Mouse (Mus musculus): ENCODE results near the gene Pheta1. TPM values are rescaled to one million over a fixed set of nuclear protein-coding genes. Genes with fewer than 3 reads are reported as not detected.
"Not testable (repeated sequence)": the region's sequence is repeated elsewhere in the genome, so short reads cannot be mapped to it uniquely, and the experiment has no call there.

Pheta1 gene
- polyA plus RNA-seq, 1 experiment from 2014 or later, result 55.7 TPM

DNA sequence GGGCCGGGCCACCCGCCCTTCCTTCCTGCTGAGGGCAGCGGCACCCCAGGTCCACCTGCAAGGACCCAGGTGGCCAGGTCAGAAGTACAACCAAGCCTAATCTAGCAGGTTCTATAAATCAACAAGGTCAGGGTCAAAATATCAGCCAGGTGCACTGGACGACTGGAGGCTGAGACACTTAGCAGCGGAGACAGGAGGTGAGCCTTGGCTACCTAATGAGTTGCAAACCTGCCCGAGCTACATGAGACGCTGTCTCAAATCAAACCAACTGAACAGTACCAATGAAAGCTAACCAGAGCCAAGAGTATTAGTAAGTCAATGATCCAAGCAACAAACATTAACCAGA lies 9.7 kb upstream of the Pheta1 start:
- Histone ChIP-seq H3K36me3 (ENCODE audit: control insufficient read depth, insufficient read depth) (no peaks in the 10 kb centered on the region), H3K4me1 (replicated peaks; ENCODE audit: control insufficient read depth, insufficient read depth, low read length) (peaks cover 41% of the 10 kb centered on the region), H3K4me3 (replicated peaks; ENCODE audit: low read length) (peak overlapping the region; percentile 41), H3K4me2 (ENCODE audit: low read length) (peak overlapping the region; percentile 97), H3K27ac (ENCODE audit: low read length) (no peak overlapping the region), H3K9me3 (ENCODE audit: control insufficient read depth, low read length) (peaks cover 2% of the 10 kb centered on the region; the same call in 1 of the 2 replicates), H3K9ac (replicated peaks; ENCODE audit: low read depth, low read length) (no peak overlapping the region), H3K27me3 (replicated peaks; ENCODE audit: control insufficient read depth, insufficient read depth, low read length) (peaks cover 31% of the 10 kb centered on the region)
- ATAC-seq, result no peak
- WGBS, result 34% methylated on average over 6 of the region's 7 CpGs

GRCm38 (mm10) chr5:121841516-121841915 lies 7.3 kb upstream of the Pheta1 start:
- Histone ChIP-seq H3K4me1 (replicated peaks; ENCODE audit: control insufficient read depth, insufficient read depth, low read length) (peaks cover 29% of the 10 kb centered on the region), H3K9ac (replicated peaks; ENCODE audit: low read depth, low read length) (no peak overlapping the region), H3K9me3 (ENCODE audit: control insufficient read depth, low read length) (peaks cover 2% of the 10 kb centered on the region; the same call in 1 of the 2 replicates), H3K27me3 (replicated peaks; ENCODE audit: control insufficient read depth, insufficient read depth, low read length) (peaks cover 34% of the 10 kb centered on the region), H3K36me3 (ENCODE audit: control insufficient read depth, insufficient read depth) (no peaks in the 10 kb centered on the region), H3K4me2 (ENCODE audit: low read length) (no peak overlapping the region), H3K4me3 (replicated peaks; ENCODE audit: low read length) (no peak overlapping the region), H3K27ac (ENCODE audit: low read length) (no peak overlapping the region)
- ATAC-seq, result no peak
- 95% methylated on average over 9 of the region's 9 CpGs for WGBS

- Histone ChIP-seq H3K4me2 (ENCODE audit: low read length) (no peak overlapping the region), H3K27me3 (replicated peaks; ENCODE audit: control insufficient read depth, insufficient read depth, low read length) (peaks cover 31% of the 10 kb centered on the region), H3K36me3 (ENCODE audit: control insufficient read depth, insufficient read depth) (no peaks in the 10 kb centered on the region), H3K27ac (ENCODE audit: low read length) (no peak overlapping the region), H3K4me1 (replicated peaks; ENCODE audit: control insufficient read depth, insufficient read depth, low read length) (peaks cover 26% of the 10 kb centered on the region), H3K9me3 (ENCODE audit: control insufficient read depth, low read length) (peaks cover 2% of the 10 kb centered on the region; the same call in 1 of the 2 replicates), H3K9ac (replicated peaks; ENCODE audit: low read depth, low read length) (no peak overlapping the region), H3K4me3 (replicated peaks; ENCODE audit: low read length) (no peak overlapping the region)
- WGBS, result 46% methylated on average over 10 of the region's 10 CpGs
- ATAC-seq, result no peak
These were observed 6.8 kb upstream of the Pheta1 start for GRCm38 (mm10) chr5:121841973-121842372.

GRCm38 (mm10) chr5:121842665-121843118 lies 6.1 kb upstream of the Pheta1 start:
- under 1% methylated on average over 33 of the region's 33 CpGs for WGBS
- Histone ChIP-seq H3K4me1 (replicated peaks; ENCODE audit: control insufficient read depth, insufficient read depth, low read length) (peaks cover 19% of the 10 kb centered on the region), H3K36me3 (ENCODE audit: control insufficient read depth, insufficient read depth) (no peaks in the 10 kb centered on the region), H3K4me2 (ENCODE audit: low read length) (peak overlapping the region; percentile 71), H3K4me3 (replicated peaks; ENCODE audit: low read length) (peak overlapping the region; percentile 48), H3K9me3 (ENCODE audit: control insufficient read depth, low read length) (peaks cover 2% of the 10 kb centered on the region; the same call in 1 of the 2 replicates), H3K9ac (replicated peaks; ENCODE audit: low read depth, low read length) (peak overlapping the region; percentile 56), H3K27me3 (replicated peaks; ENCODE audit: control insufficient read depth, insufficient read depth, low read length) (peaks cover 25% of the 10 kb centered on the region), H3K27ac (ENCODE audit: low read length) (no peak overlapping the region)
- ATAC-seq, result peak; percentile 67

DNA sequence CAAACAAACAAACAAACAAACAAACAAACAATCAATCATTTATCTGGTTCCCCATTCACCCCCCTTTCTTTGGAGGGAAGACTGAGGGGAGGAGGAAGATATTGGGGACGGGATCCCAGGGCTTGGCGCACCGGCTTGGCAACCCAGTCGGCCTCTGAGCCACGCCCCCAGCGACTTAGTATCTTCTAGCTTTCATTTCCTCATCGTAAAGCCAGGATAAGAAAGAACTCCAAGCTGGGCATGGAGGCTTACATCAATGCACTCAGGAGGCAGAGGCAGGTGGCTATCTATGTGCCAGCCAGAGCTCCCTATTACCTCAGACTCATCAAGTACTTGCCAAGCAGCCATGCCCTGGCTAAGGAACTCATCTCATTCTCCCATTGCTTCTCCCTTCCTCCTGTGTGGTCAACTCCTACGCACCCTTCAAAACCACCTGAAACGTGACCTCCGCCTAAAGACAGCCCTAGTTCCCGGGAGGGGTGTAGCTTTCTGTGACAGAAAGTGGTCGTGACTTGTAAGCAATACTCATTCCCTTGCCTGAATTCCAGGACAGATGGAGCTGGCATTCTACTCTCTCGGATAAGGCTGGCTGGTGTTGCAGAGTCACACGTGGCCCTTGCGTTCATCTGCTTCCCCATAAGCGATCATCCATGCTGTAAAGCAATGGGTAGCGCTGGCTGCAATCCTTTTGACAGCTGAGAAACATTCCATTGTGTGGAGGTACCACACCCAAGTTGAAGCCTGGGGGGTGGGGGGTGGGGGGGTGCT lies 5.5 kb upstream of the Pheta1 start:
- H3K4me2 ChIP-seq (ENCODE audit: low read length), result peak overlapping the region; percentile 71
- no peak overlapping the region for H3K9ac ChIP-seq (replicated peaks; ENCODE audit: low read depth, low read length)
- H3K27ac ChIP-seq (ENCODE audit: low read length), result no peak overlapping the region
- H3K4me3 ChIP-seq (replicated peaks; ENCODE audit: low read length), result peak overlapping the region; percentile 48; the same call in 1 of the 2 replicates
- ATAC-seq, result 0 out of 2 replicates have a peak, but pooled peaks have one; percentile 5
- H3K27me3 ChIP-seq (replicated peaks; ENCODE audit: control insufficient read depth, insufficient read depth, low read length), result peaks cover 20% of the 10 kb centered on the region
- peaks cover 19% of the 10 kb centered on the region for H3K4me1 ChIP-seq (replicated peaks; ENCODE audit: control insufficient read depth, insufficient read depth, low read length)
- H3K9me3 ChIP-seq (ENCODE audit: control insufficient read depth, low read length), result peaks cover 2% of the 10 kb centered on the region; the same call in 1 of the 2 replicates
- H3K36me3 ChIP-seq (ENCODE audit: control insufficient read depth, insufficient read depth), result no peaks in the 10 kb centered on the region
- WGBS, result 12% methylated on average over 17 of the region's 17 CpGs

- no peak overlapping the region for H3K4me3 ChIP-seq (replicated peaks; ENCODE audit: low read length)
- H3K36me3 ChIP-seq (ENCODE audit: control insufficient read depth, insufficient read depth), result no peaks in the 10 kb centered on the region
- peaks cover 2% of the 10 kb centered on the region; the same call in 1 of the 2 replicates for H3K9me3 ChIP-seq (ENCODE audit: control insufficient read depth, low read length)
- H3K27me3 ChIP-seq (replicated peaks; ENCODE audit: control insufficient read depth, insufficient read depth, low read length), result peaks cover 10% of the 10 kb centered on the region; the same call in 1 of the 2 replicates
- no peak overlapping the region for H3K4me2 ChIP-seq (ENCODE audit: low read length)
- no peak overlapping the region for H3K27ac ChIP-seq (ENCODE audit: low read length)
- no peak for ATAC-seq
- peaks cover 22% of the 10 kb centered on the region for H3K4me1 ChIP-seq (replicated peaks; ENCODE audit: control insufficient read depth, insufficient read depth, low read length)
- no peak overlapping the region for H3K9ac ChIP-seq (replicated peaks; ENCODE audit: low read depth, low read length)
- WGBS, result 44% methylated on average over 4 of the region's 4 CpGs
These were observed 3.4 kb upstream of the Pheta1 start for GRCm38 (mm10) chr5:121845361-121845760.

- Histone ChIP-seq H3K9me3 (ENCODE audit: control insufficient read depth, low read length) (no peaks in the 10 kb centered on the region), H3K4me1 (replicated peaks; ENCODE audit: control insufficient read depth, insufficient read depth, low read length) (peaks cover 32% of the 10 kb centered on the region), H3K27ac (ENCODE audit: low read length) (no peak overlapping the region), H3K9ac (replicated peaks; ENCODE audit: low read depth, low read length) (no peak overlapping the region), H3K4me3 (replicated peaks; ENCODE audit: low read length) (no peak overlapping the region), H3K27me3 (replicated peaks; ENCODE audit: control insufficient read depth, insufficient read depth, low read length) (peaks cover 10% of the 10 kb centered on the region; the same call in 1 of the 2 replicates), H3K4me2 (ENCODE audit: low read length) (no peak overlapping the region), H3K36me3 (ENCODE audit: control insufficient read depth, insufficient read depth) (no peaks in the 10 kb centered on the region)
- ATAC-seq, result no peak
- WGBS, result 86% methylated on average over 11 of the region's 11 CpGs
These were observed 2.5 kb upstream of the Pheta1 start for GRCm38 (mm10) chr5:121846322-121846721.

DNA sequence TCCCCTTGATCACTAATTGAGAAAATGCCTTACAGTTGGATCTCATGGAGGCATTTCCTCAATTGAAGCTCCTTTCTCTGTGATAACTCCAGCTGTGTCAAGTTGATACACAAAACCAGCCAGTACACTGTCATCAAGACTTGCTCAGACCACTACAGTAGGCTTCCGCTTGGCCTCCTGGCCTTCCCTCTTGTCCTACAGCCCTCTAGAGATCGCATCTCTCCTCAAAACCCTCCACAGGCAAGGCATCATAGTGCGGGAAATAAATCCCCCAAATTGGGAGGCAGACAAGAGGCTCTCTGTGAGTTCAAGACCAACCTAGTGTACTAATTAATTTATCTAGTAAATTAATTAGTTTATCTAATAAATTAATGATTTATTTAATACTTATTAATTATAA lies 1.5 kb upstream of the Pheta1 start:
- H3K9me3 ChIP-seq (ENCODE audit: control insufficient read depth, low read length); H3K4me2 ChIP-seq (ENCODE audit: low read length); H3K27me3 ChIP-seq (replicated peaks; ENCODE audit: control insufficient read depth, insufficient read depth, low read length); H3K27ac ChIP-seq (ENCODE audit: low read length); H3K4me3 ChIP-seq (replicated peaks; ENCODE audit: low read length); ATAC-seq; H3K9ac ChIP-seq (replicated peaks; ENCODE audit: low read depth, low read length); H3K36me3 ChIP-seq (ENCODE audit: control insufficient read depth, insufficient read depth): not testable (repeated sequence)
- 77% methylated on average over 3 of the region's 3 CpGs for WGBS
- H3K4me1 ChIP-seq (replicated peaks; ENCODE audit: control insufficient read depth, insufficient read depth, low read length), result peaks cover 32% of the 10 kb centered on the region

DNA sequence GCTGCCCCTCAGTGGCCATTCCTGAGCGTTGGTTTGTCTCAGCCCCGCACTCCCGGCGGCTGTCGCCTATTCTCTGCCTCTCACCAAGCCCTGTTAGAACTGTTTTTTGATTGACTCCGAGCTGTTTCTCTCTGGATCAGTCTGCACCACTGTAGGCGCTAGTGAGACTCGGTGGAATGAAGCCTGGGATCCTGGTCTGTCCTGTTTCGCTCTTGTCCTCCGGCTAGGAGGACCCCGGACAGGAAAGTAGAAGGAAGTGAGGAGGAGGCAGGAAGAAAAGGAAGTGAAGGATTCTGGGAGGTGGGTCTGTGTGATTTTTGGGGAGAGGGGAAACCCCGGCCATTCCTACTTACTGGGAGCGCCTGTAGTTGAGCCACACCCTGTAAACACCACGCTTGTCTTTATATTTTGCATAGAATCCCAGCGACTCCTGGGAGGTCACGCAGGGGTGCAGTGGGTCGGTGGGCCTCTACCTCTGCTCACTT lies 707 bp upstream of the Pheta1 start:
- H3K9ac ChIP-seq (replicated peaks; ENCODE audit: low read depth, low read length), result peak overlapping the region; percentile 56

More for the DNA sequence above, 707 bp upstream of the Pheta1 start:
- Histone ChIP-seq H3K4me1 (replicated peaks; ENCODE audit: control insufficient read depth, insufficient read depth, low read length) (peaks cover 28% of the 10 kb centered on the region), H3K9me3 (ENCODE audit: control insufficient read depth, low read length) (no peaks in the 10 kb centered on the region), H3K27ac (ENCODE audit: low read length) (peak overlapping the region; percentile 60), H3K4me2 (ENCODE audit: low read length) (peak overlapping the region; percentile 60), H3K27me3 (replicated peaks; ENCODE audit: control insufficient read depth, insufficient read depth, low read length) (0 out of 2 replicates have a peak, but pooled peaks cover 3% of the 10 kb centered on the region), H3K4me3 (replicated peaks; ENCODE audit: low read length) (peak overlapping the region; percentile 93), H3K36me3 (ENCODE audit: control insufficient read depth, insufficient read depth) (peaks cover 9% of the 10 kb centered on the region)
- WGBS, result under 1% methylated on average over 17 of the region's 17 CpGs
- ATAC-seq, result peak; percentile 26

All from forebrain, embryonic 16.5 days (tissue).